Mouse (Mus musculus): ENCODE results near the gene Pwp1. TPM values are rescaled to one million over a fixed set of nuclear protein-coding genes. Genes with fewer than 3 reads are reported as not detected.

Gene Pwp1
- polyA plus RNA-seq, 1 experiment from 2014 or later = 72.3 TPM

Other genes with a start within 250 kb of the Pwp1 start
- 11.1 and 11.5 TPM in 2 replicates for gene Prdm4, start 87.6 kb downstream of the Pwp1 start, polyA plus RNA-seq (2015; fragmentation: Nextera tagmentation; extraction: Ambion mirVana)
- 0.10 and 0.19 TPM in 2 replicates for gene Ascl4, start 98.2 kb downstream of the Pwp1 start, polyA plus RNA-seq (2015; fragmentation: Nextera tagmentation; extraction: Ambion mirVana)
- 176 and 177 TPM in 2 replicates for gene Rtcb, start 128.3 kb downstream of the Pwp1 start, polyA plus RNA-seq (2015; fragmentation: Nextera tagmentation; extraction: Ambion mirVana)
- gene Bpifc, start 182.4 kb downstream of the Pwp1 start, polyA plus RNA-seq (2015; fragmentation: Nextera tagmentation; extraction: Ambion mirVana) = 0.13 and 0.28 TPM in 2 replicates
- 25.0 and 26.7 TPM in 2 replicates for gene Fbxo7, start 192.5 kb downstream of the Pwp1 start, polyA plus RNA-seq (2015; fragmentation: Nextera tagmentation; extraction: Ambion mirVana)

Measured in lung, embryonic 16.5 days (tissue).